Mouse (Mus musculus): Measurements from ENCODE around the gene Hnrnpm.
"Not testable (repeated sequence)": the region's sequence is repeated elsewhere in the genome, so short reads cannot be mapped to it uniquely, and the experiment has no call there.

GRCm38 (mm10) chr17:33732556-33733083 is 46.0 kb upstream of the Hnrnpm start:
- not testable (repeated sequence) for TF ChIP-seq CTCF (conservative IDR thresholded peaks at IDR 0.05; ENCODE audit: insufficient read depth, insufficient read length, low read depth, low read length); POLR2A (IDR thresholded peaks at IDR 0.05; ENCODE audit: low read depth, low read length)
